Mouse (Mus musculus): ENCODE measurements around the gene Dhdh.

DNA sequence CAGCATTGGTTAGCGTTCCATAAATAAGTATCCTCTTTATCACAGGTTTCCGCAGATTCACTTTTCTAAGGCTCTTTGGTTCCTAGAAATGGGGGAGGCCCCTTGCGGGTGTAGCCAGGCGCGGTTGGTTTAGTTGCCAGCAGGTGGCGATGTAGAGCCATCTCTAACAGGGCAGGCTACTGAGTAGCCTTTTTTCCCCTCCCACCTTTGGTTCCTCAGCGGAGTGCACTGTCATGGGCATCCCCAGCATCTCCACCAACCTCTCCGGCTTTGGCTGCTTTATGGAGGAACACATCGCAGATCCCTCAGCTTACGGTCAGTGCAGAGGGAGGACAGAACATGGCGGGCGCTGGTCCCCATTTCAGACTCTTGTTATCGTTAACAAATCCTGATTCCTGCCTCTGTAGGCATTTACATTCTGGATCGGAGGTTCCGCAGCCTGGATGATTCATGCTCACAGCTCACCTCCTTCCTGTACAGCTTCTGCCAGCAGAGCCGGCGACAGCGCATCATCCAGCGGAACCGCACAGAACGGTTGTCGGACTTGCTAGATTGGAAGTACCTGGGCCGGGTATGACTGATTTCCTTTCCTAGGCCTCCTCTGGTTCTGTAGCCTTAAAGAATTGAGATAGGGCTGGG, 37.1 kb downstream of the Dhdh start:
- TF ChIP-seq CTCF (IDR thresholded peaks at IDR 0.05; ENCODE audit: low read depth): peak; percentile 98
- no peak for TF ChIP-seq EP300 (IDR thresholded peaks at IDR 0.05; ENCODE audit: low read depth)

Data from liver, embryonic 14.5 days (tissue).